Mouse (Mus musculus) MEL (cell line): Measurements from ENCODE around the gene Gdpd3. TPM values are rescaled to one million over a fixed set of nuclear protein-coding genes. Genes with fewer than 3 reads are reported as not detected.

ENCODE experiments used
- DNase-seq: peaks from one replicate; pipeline ENCODE4 v3.0.0; 2011; ENCODE audit warnings: low read depth, low spot score
- H3K27ac ChIP-seq: 2 replicates; pipeline ENCODE4 v1.5.1; 2012; ENCODE audit warnings: low read depth, mild to moderate bottlenecking, control low read depth, low read length, moderate library complexity; ENCODE audit not compliant: control insufficient read depth
- H3K27me3 ChIP-seq, 2 experiments: fragments of 150-350 bp in 1 of 2; sonication (generic) in 1 of 2; 2 replicates each; pipeline ENCODE4 v1.6.1; 2012; ENCODE audit warnings: low read length in 2 of 2, mild to moderate bottlenecking in 2 of 2, improper control_type of control experiment in 1 of 2, moderate library complexity in 1 of 2; ENCODE audit not compliant: insufficient read depth in 2 of 2, control insufficient read depth in 1 of 2
- H3K36me3 ChIP-seq, 2 experiments: 2 replicates each; pipeline ENCODE4 v1.6.1; 2012 to 2014; ENCODE audit warnings: low read length in 2 of 2, improper control_type of control experiment in 1 of 2, inconsistent platforms in 1 of 2, mild to moderate bottlenecking in 1 of 2; ENCODE audit not compliant: insufficient read depth in 2 of 2, control insufficient read depth in 1 of 2
- H3K4me1 ChIP-seq, 2 experiments: fragments of 150-350 bp in 1 of 2; sonication (generic) in 1 of 2; 2 replicates each; pipeline ENCODE4 v1.6.1; 2012; ENCODE audit warnings: low read length in 2 of 2, improper control_type of control experiment in 1 of 2, mild to moderate bottlenecking in 1 of 2; ENCODE audit not compliant: insufficient read depth in 2 of 2, control insufficient read depth in 1 of 2
- H3K4me3 ChIP-seq, 2 experiments: fragments of 150-350 bp in 1 of 2; sonication (generic) in 1 of 2; 2 replicates each; pipeline ENCODE4 v1.5.1; 2012; ENCODE audit warnings: low read depth in 2 of 2, low read length in 2 of 2, mild to moderate bottlenecking in 2 of 2, moderate library complexity in 2 of 2, control low read depth in 1 of 2, improper control_type of control experiment in 1 of 2; ENCODE audit not compliant: control insufficient read depth in 1 of 2, insufficient read depth in 1 of 2
- H3K79me2 ChIP-seq: 2 replicates; pipeline ENCODE4 v1.6.1; 2012; ENCODE audit warnings: mild to moderate bottlenecking, low read length, moderate library complexity; ENCODE audit not compliant: control insufficient read depth, poor library complexity, insufficient read depth
- H3K9ac ChIP-seq: 2 replicates; pipeline ENCODE4 v1.6.1; 2012; ENCODE audit warnings: low read depth, mild to moderate bottlenecking, control low read depth, low read length, moderate library complexity; ENCODE audit not compliant: control insufficient read depth, poor library complexity, severe bottlenecking
- H3K9me3 ChIP-seq: fragments of 150-350 bp; sonication (generic); replicated peaks from 2 replicates; pipeline ENCODE4 v1.6.1; 2012; ENCODE audit warnings: mild to moderate bottlenecking, low read length, improper control_type of control experiment, moderate library complexity; ENCODE audit not compliant: insufficient read depth
- CHD1 ChIP-seq: IDR thresholded peaks from 2 replicates; pipeline ENCODE4 v1.6.1; 2012; ENCODE audit warnings: low read depth, mild to moderate bottlenecking, inconsistent platforms, low read length, improper control_type of control experiment
- CHD2 ChIP-seq: IDR thresholded peaks from 2 replicates; pipeline ENCODE4 v1.6.1; 2011; ENCODE audit warnings: low read length, improper control_type of control experiment
- E2F4 ChIP-seq: IDR thresholded peaks from 2 replicates; pipeline ENCODE4 v1.6.1; 2011; ENCODE audit warnings: low read depth, low read length, improper control_type of control experiment, borderline replicate concordance
- EP300 ChIP-seq, 2 experiments: IDR thresholded peaks; 2 replicates each; pipeline ENCODE4 v1.6.1; 2011; ENCODE audit warnings: improper control_type of control experiment in 2 of 2, low read length in 2 of 2, low read depth in 1 of 2, mild to moderate bottlenecking in 1 of 2
- GATA1 ChIP-seq: IDR thresholded peaks from 2 replicates; pipeline ENCODE4 v1.6.1; 2011; ENCODE audit warnings: low read depth, low read length, improper control_type of control experiment
- JUND ChIP-seq: IDR thresholded peaks from 2 replicates; pipeline ENCODE4 v1.6.1; 2011; ENCODE audit warnings: low read depth, mild to moderate bottlenecking, improper control_type of control experiment, low read length
- MAZ ChIP-seq: IDR thresholded peaks from 2 replicates; pipeline ENCODE4 v1.6.1; 2012; ENCODE audit warnings: low read depth, mild to moderate bottlenecking, inconsistent platforms, low read length, improper control_type of control experiment
- MXI1 ChIP-seq: IDR thresholded peaks from 2 replicates; pipeline ENCODE4 v1.6.1; 2011; ENCODE audit warnings: mild to moderate bottlenecking, low read depth, low read length, improper control_type of control experiment
- POLR2A ChIP-seq, 2 experiments: IDR thresholded peaks; 2 replicates each; pipeline ENCODE4 v1.6.1; 2011 to 2012; ENCODE audit warnings: low read length in 2 of 2, mild to moderate bottlenecking in 2 of 2, control low read depth in 1 of 2, improper control_type of control experiment in 1 of 2, low read depth in 1 of 2, moderate library complexity in 1 of 2; ENCODE audit not compliant: control insufficient read depth in 1 of 2, insufficient read depth in 1 of 2, poor library complexity in 1 of 2
- RCOR1 ChIP-seq: IDR thresholded peaks from 2 replicates; pipeline ENCODE4 v1.6.1; 2012; ENCODE audit warnings: low read depth, mild to moderate bottlenecking, inconsistent platforms, low read length, improper control_type of control experiment
- SIN3A ChIP-seq: IDR thresholded peaks from 2 replicates; pipeline ENCODE4 v1.6.1; 2012; ENCODE audit warnings: low read length, improper control_type of control experiment, inconsistent platforms
- TAL1 ChIP-seq: IDR thresholded peaks from 2 replicates; pipeline ENCODE4 v1.6.1; 2012; ENCODE audit warnings: mild to moderate bottlenecking, inconsistent platforms, low read length, moderate library complexity, mixed read lengths
- TBP ChIP-seq: IDR thresholded peaks from 2 replicates; pipeline ENCODE4 v1.8.0; 2011; ENCODE audit warnings: low read depth, low read length, improper control_type of control experiment
- TCF12 ChIP-seq: IDR thresholded peaks from 2 replicates; pipeline ENCODE4 v1.6.1; 2014; ENCODE audit warnings: low read depth, mild to moderate bottlenecking, inconsistent platforms, low read length, improper control_type of control experiment, moderate library complexity
- ZKSCAN1 ChIP-seq: IDR thresholded peaks from 2 replicates; pipeline ENCODE4 v1.6.1; 2012; ENCODE audit warnings: low read depth, mild to moderate bottlenecking, inconsistent platforms, low read length, improper control_type of control experiment, moderate library complexity
- ZNF384 ChIP-seq: IDR thresholded peaks from 2 replicates; pipeline ENCODE4 v1.6.1; 2012; ENCODE audit warnings: low read depth, mild to moderate bottlenecking, inconsistent platforms, low read length, improper control_type of control experiment
- polyA plus RNA-seq, 2 experiments: library from polyadenylated mRNA; stranded (reverse) in 1 of 2; unstranded in 1 of 2; fragments of >175 nt in 1 of 2; fragments of >200 nt in 1 of 2; gene quantifications; 2 replicates each; pipeline versions ENCODE4 v1.2.1 to v1.2.4; 2012; ENCODE audit warnings: low replicate concordance in 2 of 2, low read depth in 1 of 2; ENCODE audit not compliant: insufficient read length in 2 of 2, insufficient read depth in 1 of 2, missing spikeins in 1 of 2
- total RNA-seq: library from RNA; depleted of rRNA; stranded (reverse); fragments of 300-350 nt; gene quantifications from 2 replicates; pipeline ENCODE4 v1.2.3, GENCODE M21; 2012

The Gdpd3 gene
- total and polyA plus RNA-seq, 3 experiments = 12.7 to 13.0 TPM; not detected in 1

- TF ChIP-seq TCF12 (peak; percentile 30; the same call in 1 of the 2 replicates), MXI1 (peak; percentile 74), EP300 (IDR thresholded peaks at IDR 0.05; ENCODE audit: low read depth in 1 of 2, low read length in 2 of 2) (0 out of 4 replicates have a peak, but pooled peaks of 1 of the 2 experiments have one; percentile 11), MAZ (peak; percentile 77)
Measured at GRCm38 (mm10) chr7:126791851-126792720, 26.0 kb downstream of the Gdpd3 start, which contains the start of gene Ppp4c (continued).

- Histone ChIP-seq H3K27me3 (no peaks in the 10 kb centered on the region), H3K4me1 (peaks cover 0 to 19% of the 10 kb centered on the region in 2 experiments; a peak in 3 of 4 replicates), H3K79me2 (peaks cover 36% of the 10 kb centered on the region), H3K36me3 (peaks cover 15 to 26% of the 10 kb centered on the region in 2 experiments), H3K9ac (peak overlapping the region; percentile 75), H3K9me3 (no peaks in the 10 kb centered on the region), H3K4me3 (peak overlapping the region; percentile 55 to 96), H3K27ac (peak overlapping the region; percentile 95)
- TF ChIP-seq GATA1 (peak; percentile 10; the same call in 1 of the 2 replicates), ZNF384 (0 out of 2 replicates have a peak, but pooled peaks have one; percentile 27), TBP (no peak), JUND (no peak), CHD2 (0 out of 2 replicates have a peak, but pooled peaks have one; percentile 4), CHD1 (no peak; the same call in 1 of the 2 replicates), E2F4 (no peak), RCOR1 (peak; percentile 86), POLR2A (IDR thresholded peaks at IDR 0.05; ENCODE audit: control insufficient read depth in 1 of 2, insufficient read depth in 1 of 2, low read depth in 1 of 2, low read length in 2 of 2, poor library complexity in 1 of 2) (peak in 1 of 2 experiments; percentile 12; a peak in 2 of 4 replicates), TAL1 (no peak), ZKSCAN1 (peak; percentile 2; the same call in 1 of the 2 replicates), SIN3A (no peak)
- DNase-seq = peak; percentile 60
Measured at GRCm38 (mm10) chr7:126792721-126793443, 26.7 kb downstream of the Gdpd3 start.
